Mouse (Mus musculus): Measurements from ENCODE around the gene Tnfsf12.
A peak's percentile ranks its signal among the peaks of the same experiment; 100 is the strongest.
"Not testable (repeated sequence)": the region's sequence is repeated elsewhere in the genome, so short reads cannot be mapped to it uniquely, and the experiment has no call there.

Tnfsf12 gene

GRCm38 (mm10) chr11:69704613-69705010, 9.0 kb upstream of the Tnfsf12 start:
- DNase-seq (ENCODE audit: low spot score in 2 of 2): no peak

- no peak for DNase-seq (ENCODE audit: low spot score in 2 of 2)
Measured at GRCm38 (mm10) chr11:69703814-69704612, 8.4 kb upstream of the Tnfsf12 start.

GRCm38 (mm10) chr11:69703381-69703780, 7.7 kb upstream of the Tnfsf12 start:
- not testable (repeated sequence) for DNase-seq (ENCODE audit: low spot score in 2 of 2)

GRCm38 (mm10) chr11:69702886-69703285, 7.2 kb upstream of the Tnfsf12 start:
- DNase-seq (ENCODE audit: low spot score in 2 of 2): not testable (repeated sequence)

- no peak for DNase-seq (ENCODE audit: low spot score in 2 of 2)
Measured at GRCm38 (mm10) chr11:69699595-69699994, 3.9 kb upstream of the Tnfsf12 start.

GRCm38 (mm10) chr11:69698574-69698973, 2.9 kb upstream of the Tnfsf12 start:
- no peak for DNase-seq (ENCODE audit: low spot score in 2 of 2)

GRCm38 (mm10) chr11:69697396-69697795, 1.7 kb upstream of the Tnfsf12 start:
- no peak for DNase-seq (ENCODE audit: low spot score in 2 of 2)

GRCm38 (mm10) chr11:69695046-69695360, 646 bp downstream of the Tnfsf12 start:
- DNase-seq (ENCODE audit: low spot score in 2 of 2): peak in 1 of 2 experiments; percentile 60

- DNase-seq (ENCODE audit: low spot score in 2 of 2): no peak
Measured at GRCm38 (mm10) chr11:69693421-69693965, 2.2 kb downstream of the Tnfsf12 start.

GRCm38 (mm10) chr11:69692863-69693262, 2.8 kb downstream of the Tnfsf12 start:
- DNase-seq (ENCODE audit: low spot score in 2 of 2): no peak

GRCm38 (mm10) chr11:69692196-69692811, 3.3 kb downstream of the Tnfsf12 start:
- DNase-seq (ENCODE audit: low spot score in 2 of 2): no peak

GRCm38 (mm10) chr11:69689891-69690290, 5.8 kb downstream of the Tnfsf12 start:
- no peak for DNase-seq (ENCODE audit: low spot score in 2 of 2)

GRCm38 (mm10) chr11:69687061-69687460, 8.6 kb downstream of the Tnfsf12 start:
- DNase-seq (ENCODE audit: low spot score in 2 of 2): no peak

GRCm38 (mm10) chr11:69686377-69686776, 9.3 kb downstream of the Tnfsf12 start:
- DNase-seq (ENCODE audit: low spot score in 2 of 2): no peak

GRCm38 (mm10) chr11:69685526-69686148, 10.0 kb downstream of the Tnfsf12 start, which contains the start of gene Tnfsf13:
Gene Tnfsf13, minus strand, starts transcription at chr11:69685784.
- peak in 1 of 2 experiments; percentile 56 for DNase-seq (ENCODE audit: low spot score in 2 of 2)

- no peak for DNase-seq (ENCODE audit: low spot score in 2 of 2)
Measured at GRCm38 (mm10) chr11:69684936-69685335, 10.7 kb downstream of the Tnfsf12 start.

GRCm38 (mm10) chr11:69684128-69684745, 11.4 kb downstream of the Tnfsf12 start:
- DNase-seq (ENCODE audit: low spot score in 2 of 2): no peak

GRCm38 (mm10) chr11:69683576-69683975, 12.1 kb downstream of the Tnfsf12 start:
- no peak for DNase-seq (ENCODE audit: low spot score in 2 of 2)

- peak; percentile 89 to 92 for DNase-seq (ENCODE audit: low spot score in 2 of 2)
Measured at GRCm38 (mm10) chr11:69682840-69683533, 12.7 kb downstream of the Tnfsf12 start.

GRCm38 (mm10) chr11:69682209-69682839, 13.3 kb downstream of the Tnfsf12 start:
- DNase-seq (ENCODE audit: low spot score in 2 of 2): no peak
